Mouse (Mus musculus) heart, embryonic 11.5 days (tissue): Measurements from ENCODE around the gene Kat6b. TPM values are rescaled to one million over a fixed set of nuclear protein-coding genes. Genes with fewer than 3 reads are reported as not detected.

Experiments
- ATAC-seq: fragments of 200-750 bp; cut with Nextera tagmentation; replicated peaks from 2 replicates; pipeline ENCODE4 v1.8.0; 2017; ENCODE audit warnings: moderate library complexity; ENCODE audit not compliant: insufficient number of reproducible peaks, low FRiP score, low TSS enrichment
- H3K27ac ChIP-seq: fragments of 300-500 bp; sonication (generic); 2 replicates; pipeline ENCODE4 v1.5.1; 2014; ENCODE audit warnings: mild to moderate bottlenecking, low read depth, low read length
- H3K27me3 ChIP-seq: fragments of 300-500 bp; sonication (generic); 2 replicates; pipeline ENCODE4 v1.6.1; 2014; ENCODE audit warnings: mild to moderate bottlenecking, low read length, mixed read lengths; ENCODE audit not compliant: control insufficient read depth, insufficient read depth
- H3K36me3 ChIP-seq: fragments of 300-500 bp; sonication (generic); 2 replicates; pipeline ENCODE4 v1.6.1; 2014; ENCODE audit warnings: mild to moderate bottlenecking, low read length, moderate library complexity, mixed read lengths; ENCODE audit not compliant: control insufficient read depth, insufficient read depth
- H3K4me1 ChIP-seq: fragments of 300-500 bp; sonication (generic); 2 replicates; pipeline ENCODE4 v1.6.1; 2014; ENCODE audit warnings: low read length; ENCODE audit not compliant: control insufficient read depth, insufficient read depth
- H3K4me2 ChIP-seq: fragments of 300-500 bp; sonication (generic); 2 replicates; pipeline ENCODE4 v1.6.1; 2014; ENCODE audit warnings: mild to moderate bottlenecking, moderate library complexity
- H3K4me3 ChIP-seq: fragments of 300-500 bp; sonication (generic); 2 replicates; pipeline ENCODE4 v1.5.1; 2014; ENCODE audit warnings: low read depth, low read length
- H3K9ac ChIP-seq: fragments of 300-500 bp; sonication (generic); 2 replicates; pipeline ENCODE4 v1.6.1; 2014; ENCODE audit warnings: mild to moderate bottlenecking, low read depth, low read length, moderate library complexity
- H3K9me3 ChIP-seq: fragments of 300-500 bp; sonication (generic); replicated peaks from 2 replicates; pipeline ENCODE4 v1.6.1; 2016; ENCODE audit warnings: low read length; ENCODE audit not compliant: control insufficient read depth
- WGBS: fragments of 180-500 bp; shearing (Covaris S2); extraction: QIAGEN DNeasy Blood & Tissue Kit; methylation state at CpG from one replicate; pipeline ENCODE4 v1.1.7; 2014; ENCODE audit not compliant: insufficient replicate concordance; 5-methylcytosine and 5-hydroxymethylcytosine counted together
- polyA plus RNA-seq: library from polyadenylated mRNA; unstranded; fragments of >200 nt; fragmentation: Nextera tagmentation; extraction: Ambion mirVana; gene quantifications from 2 replicates; pipeline ENCODE4 v1.2.1, GENCODE M21; 2014

Gene Kat6b
- polyA plus RNA-seq, 1 experiment from 2014 or later, result 14.9 TPM

DNA sequence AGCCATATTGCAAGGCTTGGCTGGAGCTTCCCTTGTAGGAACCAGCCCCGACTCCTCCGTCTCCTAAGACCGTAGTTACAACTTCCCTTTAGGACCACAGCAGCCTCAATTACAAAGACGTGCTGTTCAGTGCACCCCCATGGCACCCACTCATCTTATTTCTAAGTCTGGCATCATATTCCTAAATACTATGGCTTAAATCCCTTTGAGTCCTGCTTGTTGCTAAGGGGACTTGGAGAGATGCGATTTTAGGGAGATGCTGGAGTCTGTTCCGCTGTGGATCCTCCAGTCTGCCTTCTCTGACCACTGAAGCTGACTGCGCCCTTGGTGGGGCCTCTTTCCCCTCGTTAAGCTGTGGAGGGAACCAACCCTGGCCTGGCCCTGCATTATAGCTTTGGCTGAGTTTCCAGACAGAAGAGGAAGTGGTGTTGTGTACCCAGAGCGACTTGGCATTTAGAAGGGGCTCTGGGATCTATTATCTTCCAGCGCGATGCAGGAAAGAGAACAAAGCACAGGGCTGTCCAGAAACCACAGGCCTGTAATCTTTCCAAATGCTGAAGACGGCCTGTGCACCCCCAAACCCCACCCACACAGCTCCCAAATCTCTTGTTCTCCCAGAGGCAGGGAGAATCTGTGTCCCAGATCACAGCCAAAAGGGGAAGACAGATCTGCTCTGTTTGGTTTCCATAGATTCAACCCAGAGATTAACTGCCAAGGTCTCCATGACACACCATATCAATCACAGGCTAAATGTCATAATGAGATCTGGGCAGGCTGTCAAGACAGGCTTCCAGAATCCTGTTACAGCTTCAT, 225.7 kb downstream of the Kat6b start:
- Histone ChIP-seq H3K9ac (no peak overlapping the region), H3K9me3 (no peaks in the 10 kb centered on the region), H3K27me3 (no peaks in the 10 kb centered on the region), H3K4me3 (no peak overlapping the region), H3K36me3 (no peaks in the 10 kb centered on the region), H3K4me1 (peaks cover 27% of the 10 kb centered on the region), H3K4me2 (no peak overlapping the region), H3K27ac (peak overlapping the region; percentile 66)
- ATAC-seq, result peak; percentile 33; the same call in 1 of the 2 replicates
- 46% methylated on average over 12 of the region's 12 CpGs for WGBS

DNA sequence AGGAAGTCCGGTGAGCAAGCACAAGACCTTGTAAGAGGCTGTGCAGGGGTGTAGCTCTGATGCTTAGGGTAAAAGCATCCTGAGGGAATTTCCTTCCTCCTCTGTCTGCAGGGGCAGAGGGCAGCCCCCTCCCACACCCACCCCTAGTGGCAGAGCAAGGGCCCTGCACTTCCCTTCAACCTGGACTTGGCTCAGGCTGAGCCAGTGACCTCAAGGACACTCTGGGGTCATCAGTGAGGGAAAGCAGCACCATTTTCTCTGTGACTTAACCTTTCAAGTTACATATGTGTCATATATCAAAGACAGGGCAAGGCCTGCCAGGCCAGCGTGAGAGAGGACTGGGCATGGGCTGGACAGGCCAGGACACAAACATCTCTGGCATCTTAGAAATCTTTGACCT, 228.3 kb downstream of the Kat6b start:
- ATAC-seq, result no peak
- no peaks in the 10 kb centered on the region; the same call in 1 of the 2 replicates for H3K27me3 ChIP-seq
- H3K4me1 ChIP-seq, result peaks cover 12% of the 10 kb centered on the region
- H3K4me2 ChIP-seq, result no peak overlapping the region
- H3K9ac ChIP-seq, result no peak overlapping the region
- H3K27ac ChIP-seq, result no peak overlapping the region
- no peak overlapping the region for H3K4me3 ChIP-seq
- 48% methylated on average over 2 of the region's 2 CpGs for WGBS
- H3K36me3 ChIP-seq, result no peaks in the 10 kb centered on the region
- H3K9me3 ChIP-seq, result no peaks in the 10 kb centered on the region

DNA sequence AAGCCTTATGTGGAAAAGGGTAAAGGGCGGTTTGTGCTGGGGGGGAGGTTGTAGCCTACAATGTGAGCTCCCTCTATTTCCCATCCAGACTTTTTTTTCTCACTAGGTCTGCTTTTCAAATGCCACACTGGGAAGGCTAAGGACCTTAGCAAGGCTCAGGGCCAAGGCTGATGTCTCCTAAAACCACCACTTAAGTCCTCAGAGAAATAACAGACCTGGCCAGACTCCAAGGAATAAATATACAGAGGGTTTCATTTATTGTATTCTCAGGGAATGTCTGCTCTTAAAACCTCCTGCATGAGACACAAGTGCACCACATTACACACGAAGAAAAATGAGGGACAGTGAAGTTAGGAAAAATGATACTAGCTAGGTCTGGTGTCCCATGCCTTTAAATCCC, 230.0 kb downstream of the Kat6b start:
- no peaks in the 10 kb centered on the region for H3K36me3 ChIP-seq
- no peak for ATAC-seq
- H3K4me3 ChIP-seq, result no peak overlapping the region
- H3K9ac ChIP-seq, result no peak overlapping the region
- H3K27me3 ChIP-seq, result no peaks in the 10 kb centered on the region; the same call in 1 of the 2 replicates
- no peaks in the 10 kb centered on the region for H3K9me3 ChIP-seq
- H3K27ac ChIP-seq, result no peak overlapping the region
- H3K4me2 ChIP-seq, result no peak overlapping the region
- WGBS, result 83% methylated on average over 2 of the region's 2 CpGs
- H3K4me1 ChIP-seq, result peaks cover 14% of the 10 kb centered on the region

DNA sequence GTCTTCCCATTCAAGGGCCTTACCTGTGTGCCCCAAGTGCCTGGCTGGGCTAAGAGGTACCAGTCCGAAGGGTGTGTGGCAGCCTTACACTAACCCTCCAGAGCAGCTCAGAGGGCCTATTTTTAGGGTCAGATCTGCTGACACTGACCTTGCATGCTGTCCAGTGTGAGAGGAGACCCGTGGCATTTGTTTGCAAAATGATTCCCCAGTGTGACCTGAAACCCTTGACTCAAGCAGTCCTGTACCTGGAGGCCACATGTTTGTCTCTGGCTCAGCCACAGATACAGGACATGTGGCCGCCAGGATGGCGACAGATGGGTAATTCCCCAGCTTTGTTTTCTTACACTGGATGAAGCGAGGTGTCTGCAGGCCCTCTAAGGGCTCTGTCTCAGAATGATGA, 233.3 kb downstream of the Kat6b start, which contains the start of gene Dupd1:
Dupd1 (minus strand) TSS at position 91 of the 400 bp plus-strand sequence.
- Histone ChIP-seq H3K9me3 (no peaks in the 10 kb centered on the region), H3K36me3 (no peaks in the 10 kb centered on the region), H3K27ac (no peak within 1 kb of the TSS), H3K4me1 (peaks cover 7% of the 10 kb centered on the region; the same call in 1 of the 2 replicates), H3K27me3 (no peaks in the 10 kb centered on the region; the same call in 1 of the 2 replicates), H3K4me3 (no peak within 1 kb of the TSS), H3K9ac (no peak within 1 kb of the TSS), H3K4me2 (no peak within 1 kb of the TSS)
- WGBS, result 51% methylated on average over 5 of the region's 5 CpGs
- ATAC-seq, result no peak

DNA sequence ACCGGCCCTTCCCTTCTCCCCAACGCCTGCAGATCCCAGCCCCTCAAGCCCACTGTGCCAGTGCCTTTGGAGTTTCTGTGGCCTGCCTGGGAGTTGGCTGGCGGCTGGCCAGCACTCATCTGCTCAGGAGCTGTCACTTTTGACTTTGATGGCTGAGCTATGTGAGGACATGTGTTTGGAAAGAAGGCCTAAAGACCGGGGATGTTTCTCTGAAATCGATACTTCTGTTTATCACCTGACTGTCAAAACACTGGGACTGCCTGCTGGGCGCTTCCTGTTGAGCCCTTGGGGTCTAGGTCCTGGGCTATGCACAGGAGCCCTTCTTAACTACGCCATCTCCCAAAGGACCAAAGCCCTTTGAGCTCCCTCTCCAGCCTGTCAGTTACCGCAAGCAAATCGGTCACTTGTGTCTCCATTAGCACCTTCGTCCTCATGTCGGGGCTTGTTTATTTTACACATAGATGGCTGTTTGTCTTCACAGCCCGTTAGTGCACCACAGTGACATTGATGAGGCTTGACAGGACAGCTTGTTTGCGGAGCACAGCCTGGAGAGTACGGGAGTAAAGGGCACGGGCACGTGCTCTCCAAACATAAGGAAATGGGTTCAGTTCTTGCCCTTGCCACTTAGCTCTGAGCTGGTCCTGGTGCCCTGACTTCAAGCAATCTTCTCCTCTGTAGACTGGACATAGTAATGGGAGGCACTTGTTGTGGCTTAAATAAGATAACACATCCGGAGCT, 238.6 kb downstream of the Kat6b start:
- H3K36me3 ChIP-seq, result no peaks in the 10 kb centered on the region

DNA sequence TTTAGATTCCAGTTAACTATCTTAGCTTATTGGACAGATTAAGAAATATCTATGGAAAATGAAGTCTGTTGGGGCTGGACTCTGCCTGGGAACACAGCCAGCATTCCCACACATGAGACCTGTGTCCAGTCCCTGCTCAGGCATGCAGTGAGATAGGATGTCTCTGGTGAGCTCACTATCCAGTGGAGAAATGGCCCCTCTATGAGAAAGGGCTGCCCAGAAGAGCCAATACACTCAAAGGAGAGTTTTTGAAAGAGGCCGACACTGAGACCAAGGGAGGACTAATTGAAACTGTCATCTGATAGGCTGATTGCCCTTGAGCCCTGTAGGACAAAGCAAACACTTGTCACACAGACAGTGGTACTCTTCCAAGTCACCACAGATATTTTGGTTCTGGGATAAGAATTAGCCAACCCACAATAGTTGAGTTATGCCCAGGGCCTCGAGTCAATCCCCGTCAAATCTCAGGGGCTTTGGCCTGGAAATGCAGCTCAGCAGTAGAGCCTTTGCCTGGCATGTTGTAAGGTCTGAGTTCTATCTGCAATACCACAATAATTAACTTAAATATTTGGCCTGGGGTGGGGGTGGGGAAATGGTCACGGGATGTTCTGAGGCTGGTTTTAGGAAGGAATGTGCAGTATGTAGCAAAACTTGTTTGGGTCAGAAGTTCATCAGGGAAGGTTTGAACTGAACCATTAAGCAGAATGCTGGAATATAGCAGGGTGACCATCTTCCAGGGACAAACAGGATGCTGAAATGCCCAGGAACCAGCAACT, 239.4 kb downstream of the Kat6b start:
- H3K27ac ChIP-seq, result peak overlapping the region; percentile 11; the same call in 1 of the 2 replicates
- no peak overlapping the region for H3K4me3 ChIP-seq
- H3K4me2 ChIP-seq, result no peak overlapping the region
- no peak for ATAC-seq
- H3K36me3 ChIP-seq, result no peaks in the 10 kb centered on the region
- no peak overlapping the region for H3K9ac ChIP-seq
- 51% methylated on average over 4 of the region's 4 CpGs for WGBS
- H3K4me1 ChIP-seq, result peaks cover 11% of the 10 kb centered on the region
- no peaks in the 10 kb centered on the region for H3K9me3 ChIP-seq
- no peaks in the 10 kb centered on the region for H3K27me3 ChIP-seq

More for the DNA sequence above, 238.6 kb downstream of the Kat6b start:
- H3K27ac ChIP-seq, result peak overlapping the region; percentile 11
- peak; percentile 47; the same call in 1 of the 2 replicates for ATAC-seq
- H3K4me2 ChIP-seq, result peak overlapping the region; percentile 38
- WGBS, result 10% methylated on average over 17 of the region's 17 CpGs
- peaks cover 11% of the 10 kb centered on the region for H3K4me1 ChIP-seq
- no peaks in the 10 kb centered on the region for H3K9me3 ChIP-seq
- H3K4me3 ChIP-seq, result no peak overlapping the region
- no peaks in the 10 kb centered on the region for H3K27me3 ChIP-seq
- H3K9ac ChIP-seq, result no peak overlapping the region

Other genes starting within 250 kb of the Kat6b start
- 0.73 TPM in 1 of 2 replicates, not detected in the other for gene Dupd1, start 233.1 kb downstream of the Kat6b start, polyA plus RNA-seq